In the genomic region with DNA sequence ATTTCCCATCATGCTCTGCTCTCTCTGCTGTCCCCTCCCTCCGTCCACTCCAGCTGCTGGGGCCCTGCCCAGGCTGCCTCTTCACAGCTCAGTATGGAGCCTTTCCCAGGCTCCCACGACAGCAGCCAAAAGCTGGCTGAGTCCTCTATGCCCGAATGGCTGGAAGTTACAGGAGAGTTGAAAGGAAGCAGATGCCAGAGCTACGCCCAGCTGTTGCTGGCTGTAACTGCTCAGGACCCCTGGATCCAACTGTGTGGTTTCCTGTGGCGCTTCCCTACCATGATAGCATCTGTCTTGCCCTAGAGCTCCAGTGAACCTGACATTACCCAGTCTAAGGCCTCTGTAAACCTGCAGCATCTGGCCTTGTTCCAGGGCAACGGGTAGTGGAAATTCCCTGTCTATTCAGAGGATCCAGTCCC, we compare ENCODE assay signal across 8 mouse cellular contexts. TPM values are rescaled to one million over a fixed set of nuclear protein-coding genes. Genes with fewer than 3 reads are reported as not detected.
DNase-seq lines count a peak whose midpoint lies in the region; ATAC-seq lines count a peak whose summit lies in the region.

No protein-coding gene starts in this region.

- H3K27ac ChIP-seq in limb, embryonic 13.5 days, result peak overlapping the region; percentile 66

- no peak overlapping the region for H3K9ac ChIP-seq in limb, embryonic 13.5 days

- H3K27me3 ChIP-seq in limb, embryonic 13.5 days, result no peaks in the 10 kb centered on the region

- H3K36me3 ChIP-seq in limb, embryonic 13.5 days, result no peaks in the 10 kb centered on the region

- ATAC-seq in limb, embryonic 13.5 days (ENCODE audit: low FRiP score, low read depth), result peak; percentile 67
- ATAC-seq in granulocyte monocyte progenitor cell, adult 5-6 weeks (replicated peaks; ENCODE audit: poor library complexity, severe bottlenecking), result no peak

- H3K4me1 ChIP-seq in limb, embryonic 13.5 days, result peaks cover 23% of the 10 kb centered on the region

- 18% methylated on average over 6 of the region's 6 CpGs for WGBS in limb, embryonic 13.5 days

- no peaks in the 10 kb centered on the region for H3K9me3 ChIP-seq in limb, embryonic 13.5 days

- peak; percentile 52 for DNase-seq in gastrocnemius, postnatal 10 days
- no peak for DNase-seq in gastrocnemius, adult 18-20 months (ENCODE audit: low spot score)
- DNase-seq in adrenal gland, postnatal 36 days, result peak; percentile 21 to 49
- DNase-seq in heart, postnatal 10 days, result peak; percentile 45 to 53
- no peak for DNase-seq in thymus, postnatal 25 days
- no peak for DNase-seq in ovary, adult 18-20 months (ENCODE audit: low spot score)

- H3K4me3 ChIP-seq in limb, embryonic 13.5 days, result no peak overlapping the region

- H3K4me2 ChIP-seq in limb, embryonic 13.5 days (replicated peaks), result peak overlapping the region; percentile 47

- intact Hi-C loops in heart, postnatal 10 days (cut with DNase I), result no loop called here

RNA-seq across cellular contexts. Expression of gene Ccdc60, which starts 20.6 kb away (rescaled TPM):
- not detected for total RNA-seq in gastrocnemius, postnatal 10 days (2021)
- not detected for total RNA-seq in gastrocnemius, adult 18-20 months (2021)
- not detected for total RNA-seq in adrenal gland, postnatal 36 days (2021)
- not detected for total RNA-seq in heart, postnatal 10 days (2021)
- 1.4 and 1.7 TPM in 2 replicates for polyA plus RNA-seq in limb, embryonic 13.5 days (2015; fragmentation: Nextera tagmentation; extraction: Ambion mirVana)
- not detected in 2 replicates for total RNA-seq in granulocyte monocyte progenitor cell, adult 5-6 weeks (2014; fragmentation: Nextera tagmentation)
- not detected in 2 replicates for total RNA-seq in granulocyte monocyte progenitor cell, adult 5-6 weeks (2017)

Comparison
In these comparisons a context has a peak if more than half of its experiments do, and no peak if none do; other contexts are left out.
1. DNase-seq: peak in gastrocnemius, postnatal 10 days (single experiment), adrenal gland, postnatal 36 days (2 of 2) and heart, postnatal 10 days (2 of 2); none in gastrocnemius, adult 18-20 months (single experiment), thymus, postnatal 25 days (single experiment) and ovary, adult 18-20 months (single experiment).